7 mouse cellular contexts compared by ENCODE assay signal in the genomic region with DNA sequence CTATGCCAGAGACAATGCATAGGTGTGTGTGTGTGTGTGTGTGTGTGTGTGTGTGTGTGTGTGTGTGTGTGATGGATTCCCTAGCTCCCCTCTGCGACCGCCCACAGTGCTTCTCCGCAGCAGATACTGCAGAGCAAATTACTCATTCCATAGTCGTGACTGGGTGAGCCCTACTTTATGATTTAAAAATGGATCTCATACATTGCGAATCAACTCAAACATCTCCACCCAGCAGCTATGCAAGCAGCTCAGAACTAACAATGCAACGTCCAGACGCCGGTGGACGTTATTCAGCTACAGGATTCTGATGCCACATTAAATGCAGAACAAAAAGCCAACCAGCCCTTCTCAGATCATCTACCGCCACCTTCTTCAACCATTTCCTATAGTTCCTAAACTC. TPM values are rescaled to one million over a fixed set of nuclear protein-coding genes. Genes with fewer than 3 reads are reported as not detected.
A peak's percentile ranks its signal among the peaks of the same experiment; 100 is the strongest.
DNase-seq lines count a peak whose midpoint lies in the region; ATAC-seq and TF ChIP-seq lines count a peak whose summit lies in the region.

No protein-coding gene starts in this region.

- no peak for TF ChIP-seq EP300 in stomach, postnatal 0 days (optimal IDR thresholded peaks at IDR 0.05)

- TF ChIP-seq POLR2A in lung, adult 2 months (IDR thresholded peaks at IDR 0.05; ENCODE audit: borderline replicate concordance, extremely low read depth, low read depth, low read length): no peak

- DNase-seq in lung, adult 2 months: peak; percentile 22
- DNase-seq in lung, adult 18-20 months: no peak
- DNase-seq in frontal cortex, postnatal 10 days (ENCODE audit: low spot score in 2 of 2): peak; percentile 31 to 34
- peak; percentile 51 to 52 for DNase-seq in left cerebral cortex, adult 2 months (ENCODE audit: extremely low spot score in 1 of 2, low spot score in 2 of 2)
- DNase-seq in midbrain, embryonic 11.5 days (ENCODE audit: low spot score, missing footprints): no peak
- DNase-seq in stomach, postnatal 0 days (ENCODE audit: low spot score): no peak

- peak overlapping the region; percentile 81 for H3K4me2 ChIP-seq in midbrain, embryonic 11.5 days
- peak overlapping the region; percentile 73 for H3K4me2 ChIP-seq in stomach, postnatal 0 days (replicated peaks; ENCODE audit: low read depth)

- TF ChIP-seq CTCF in lung, adult 2 months (IDR thresholded peaks at IDR 0.05; ENCODE audit: insufficient read depth, low read length): no peak
- TF ChIP-seq CTCF in left cerebral cortex, adult 2 months (IDR thresholded peaks at IDR 0.05): no peak
- no peak for TF ChIP-seq CTCF in stomach, postnatal 0 days (IDR thresholded peaks at IDR 0.05; ENCODE audit: low read depth)

- intact Hi-C loops in left cerebral cortex, adult 2 months (cut with DNase I): loop anchor here (5.0 kb wide), 1 partner anchor 61 kb away; no protein-coding TSS in a partner anchor

- WGBS in lung, adult 2 months: 1% methylated on average over 10 of the region's 10 CpGs
- 2% methylated on average over 10 of the region's 10 CpGs for WGBS in midbrain, embryonic 11.5 days
- 2% methylated on average over 10 of the region's 10 CpGs for WGBS in stomach, postnatal 0 days

- peak; percentile 3; the same call in 1 of the 2 replicates for ATAC-seq in midbrain, embryonic 11.5 days (ENCODE audit: low FRiP score)
- ATAC-seq in stomach, postnatal 0 days (ENCODE audit: low FRiP score, low TSS enrichment): no peak

- H3K27me3 ChIP-seq in midbrain, embryonic 11.5 days (ENCODE audit: control insufficient read depth, insufficient read depth, low read length): no peaks in the 10 kb centered on the region
- H3K27me3 ChIP-seq in stomach, postnatal 0 days (ENCODE audit: control insufficient read depth, insufficient read depth, low read length): no peaks in the 10 kb centered on the region

- peak overlapping the region; percentile 88 for H3K4me3 ChIP-seq in lung, adult 2 months (replicated peaks; ENCODE audit: extremely low read depth, low read depth, low read length)
- peak overlapping the region; percentile 96 for H3K4me3 ChIP-seq in brown adipose tissue, adult 24 weeks (ENCODE audit: insufficient read depth, low read depth, low read length)
- H3K4me3 ChIP-seq in left cerebral cortex, adult 2 months: peak overlapping the region; percentile 59
- H3K4me3 ChIP-seq in midbrain, embryonic 11.5 days (ENCODE audit: low read depth, low read length): peak overlapping the region; percentile 56
- peak overlapping the region; percentile 60 for H3K4me3 ChIP-seq in stomach, postnatal 0 days (ENCODE audit: low read depth, low read length)

- peaks cover 3% of the 10 kb centered on the region; the same call in 1 of the 2 replicates for H3K4me1 ChIP-seq in lung, adult 2 months (ENCODE audit: control insufficient read depth, insufficient read depth, low read length)
- 0 out of 2 replicates have a peak, but pooled peaks cover 2% of the 10 kb centered on the region for H3K4me1 ChIP-seq in brown adipose tissue, adult 24 weeks (ENCODE audit: control insufficient read depth, insufficient read depth, insufficient read length, low read length)
- H3K4me1 ChIP-seq in midbrain, embryonic 11.5 days (ENCODE audit: control insufficient read depth, insufficient read depth, low read length): peaks cover 12% of the 10 kb centered on the region
- no peaks in the 10 kb centered on the region; the same call in 1 of the 2 replicates for H3K4me1 ChIP-seq in stomach, postnatal 0 days (replicated peaks; ENCODE audit: control insufficient read depth, insufficient read depth)

- no peaks in the 10 kb centered on the region for H3K36me3 ChIP-seq in midbrain, embryonic 11.5 days (ENCODE audit: control insufficient read depth, insufficient read depth, low read length)
- H3K36me3 ChIP-seq in stomach, postnatal 0 days (ENCODE audit: control insufficient read depth, insufficient read depth, low read length): peaks cover 3% of the 10 kb centered on the region; the same call in 1 of the 2 replicates

- H3K9ac ChIP-seq in midbrain, embryonic 11.5 days (ENCODE audit: low read length): peak overlapping the region; percentile 72
- H3K9ac ChIP-seq in stomach, postnatal 0 days (ENCODE audit: low read length): peak overlapping the region; percentile 69

- peak overlapping the region; percentile 79 for H3K27ac ChIP-seq in brown adipose tissue, adult 24 weeks (replicated peaks; ENCODE audit: low read depth, low read length)
- peak overlapping the region; percentile 97 for H3K27ac ChIP-seq in left cerebral cortex, adult 2 months
- H3K27ac ChIP-seq in midbrain, embryonic 11.5 days (ENCODE audit: low read depth, low read length): peak overlapping the region; percentile 51
- H3K27ac ChIP-seq in stomach, postnatal 0 days (replicated peaks): peak overlapping the region; percentile 46

- no peaks in the 10 kb centered on the region for H3K9me3 ChIP-seq in midbrain, embryonic 11.5 days (ENCODE audit: control insufficient read depth, low read length)
- H3K9me3 ChIP-seq in stomach, postnatal 0 days (ENCODE audit: control insufficient read depth, low read length): no peaks in the 10 kb centered on the region

RNA-seq across cellular contexts. Expression of gene Rgs2, which starts 0.5 kb away (rescaled TPM):
- polyA plus RNA-seq in lung, adult 2 months (2012; rRNA removed): 6.1 and 22.9 TPM in 2 replicates
- polyA plus RNA-seq in brown adipose tissue, adult 24 weeks (2012; ENCODE audit: insufficient read depth, insufficient read length, missing spikeins): 212 and 297 TPM in 2 replicates
- 10 to 100 TPM; 69.4 to 71.0 TPM for total RNA-seq in left cerebral cortex, adult 2 months (2021)
- 83.6 and 90.7 TPM in 2 replicates for polyA plus RNA-seq in midbrain, embryonic 11.5 days (2014; fragmentation: Nextera tagmentation; extraction: Ambion mirVana)
- polyA plus RNA-seq in stomach, postnatal 0 days (2015; fragmentation: Nextera tagmentation; extraction: Ambion mirVana): 108 and 119 TPM in 2 replicates

Comparison
In these comparisons a context has a peak if more than half of its experiments do, and no peak if none do; other contexts are left out.
1. DNase-seq: peak in lung, adult 2 months (single experiment), frontal cortex, postnatal 10 days (2 of 2) and left cerebral cortex, adult 2 months (2 of 2); none in lung, adult 18-20 months (0 of 2), midbrain, embryonic 11.5 days (single experiment) and stomach, postnatal 0 days (single experiment).
2. H3K27ac ChIP-seq: peak in every context shown above with its lines; median percentile 97 in left cerebral cortex, adult 2 months; 79 in brown adipose tissue, adult 24 weeks; 51 in midbrain, embryonic 11.5 days; 46 in stomach, postnatal 0 days.
3. Peak in every context shown above with its lines, with median percentiles within 50 percentile points of each other: H3K4me3 ChIP-seq.